Mouse (Mus musculus) CH12.LX (cell line): ENCODE data around the gene Cep57l1.

Experiments used
- CHD2 ChIP-seq: IDR thresholded peaks from 2 replicates; pipeline ENCODE4 v1.6.1; 2011; ENCODE audit warnings: low read length, improper control_type of control experiment
- CTCF ChIP-seq, 2 experiments: IDR thresholded peaks in 1 of 2; conservative IDR thresholded peaks in 1 of 2; 2 replicates each; pipeline ENCODE4 v1.5.1; 2011 to 2012; ENCODE audit warnings: low read depth in 2 of 2, low read length in 2 of 2, improper control_type of control experiment in 1 of 2, inconsistent platforms in 1 of 2, mild to moderate bottlenecking in 1 of 2, moderate library complexity in 1 of 2
- KAT2A ChIP-seq: IDR thresholded peaks from 2 replicates; pipeline ENCODE4 v1.6.1; 2012; ENCODE audit warnings: low read length, improper control_type of control experiment, inconsistent platforms; ENCODE audit not compliant: insufficient replicate concordance
- MAX ChIP-seq: IDR thresholded peaks from 2 replicates; pipeline ENCODE4 v1.6.1; 2011; ENCODE audit warnings: low read length, improper control_type of control experiment
- MXI1 ChIP-seq: IDR thresholded peaks from 2 replicates; pipeline ENCODE4 v1.6.1; 2011; ENCODE audit warnings: mild to moderate bottlenecking, low read depth, low read length, improper control_type of control experiment
- POLR2A ChIP-seq: IDR thresholded peaks from 2 replicates; pipeline ENCODE4 v1.6.1; 2011; ENCODE audit warnings: low read depth, mild to moderate bottlenecking, improper control_type of control experiment, low read length
- ZNF384 ChIP-seq: IDR thresholded peaks from 2 replicates; pipeline ENCODE4 v1.6.1; 2012; ENCODE audit warnings: low read depth, low read length, improper control_type of control experiment, inconsistent platforms

GRCm38 (mm10) chr10:41684548-41684996 is 125.1 kb downstream of the Cep57l1 start:
- no peak for TF ChIP-seq CHD2
- TF ChIP-seq CTCF (conservative IDR thresholded peaks at IDR 0.05 in 1 of 2, IDR thresholded peaks at IDR 0.05 in 1 of 2; ENCODE audit: low read depth in 2 of 2, low read length in 2 of 2) = no peak
- no peak for TF ChIP-seq MXI1
- no peak for TF ChIP-seq ZNF384
- TF ChIP-seq KAT2A = no peak
- TF ChIP-seq POLR2A = no peak
- TF ChIP-seq MAX = no peak
